Mouse (Mus musculus) forebrain, embryonic 11.5 days (tissue): ENCODE data around the gene Pla2g3. TPM values are rescaled to one million over a fixed set of nuclear protein-coding genes. Genes with fewer than 3 reads are reported as not detected.

ENCODE experiments used
- ATAC-seq: fragments of 200-750 bp; cut with Nextera tagmentation; replicated peaks from 2 replicates; pipeline ENCODE4 v1.8.0; 2017; ENCODE audit warnings: moderate TSS enrichment; ENCODE audit not compliant: low FRiP score
- DNase-seq: peaks from one replicate; pipeline ENCODE4 v3.0.0-alpha.2; 2017; ENCODE audit warnings: low spot score
- H3K27ac ChIP-seq: fragments of 300-500 bp; sonication (generic); 2 replicates; pipeline ENCODE4 v1.5.1; 2014; ENCODE audit warnings: low read depth, low read length
- H3K27me3 ChIP-seq: fragments of 300-500 bp; sonication (generic); 2 replicates; pipeline ENCODE4 v1.6.1; 2014; ENCODE audit warnings: mild to moderate bottlenecking, low read length, mixed read lengths; ENCODE audit not compliant: control insufficient read depth, insufficient read depth
- H3K36me3 ChIP-seq: fragments of 300-500 bp; sonication (generic); 2 replicates; pipeline ENCODE4 v1.6.1; 2014; ENCODE audit warnings: mild to moderate bottlenecking, low read length, moderate library complexity, mixed read lengths; ENCODE audit not compliant: control insufficient read depth, insufficient read depth
- H3K4me1 ChIP-seq: fragments of 300-500 bp; sonication (generic); replicated peaks from 2 replicates; pipeline ENCODE4 v1.6.1; 2014; ENCODE audit warnings: low read length, mixed read lengths; ENCODE audit not compliant: control insufficient read depth, insufficient read depth
- H3K4me2 ChIP-seq: fragments of 300-500 bp; sonication (generic); 2 replicates; pipeline ENCODE4 v1.6.1; 2014; ENCODE audit warnings: low read depth, mild to moderate bottlenecking, low read length, moderate library complexity, mixed read lengths; ENCODE audit not compliant: severe bottlenecking
- H3K4me3 ChIP-seq: fragments of 300-500 bp; sonication (generic); 2 replicates; pipeline ENCODE4 v1.5.1; 2014; ENCODE audit warnings: low read depth, low read length
- H3K9ac ChIP-seq: fragments of 300-500 bp; sonication (generic); 2 replicates; pipeline ENCODE4 v1.6.1; 2014; ENCODE audit warnings: low read length
- H3K9me3 ChIP-seq: fragments of 300-500 bp; sonication (generic); 2 replicates; pipeline ENCODE4 v1.6.1; 2016; ENCODE audit warnings: low read length, mixed read lengths; ENCODE audit not compliant: control insufficient read depth
- WGBS: fragments of 180-500 bp; shearing (Covaris S2); extraction: QIAGEN DNeasy Blood & Tissue Kit; methylation state at CpG from one replicate; pipeline ENCODE4 v1.1.7; 2014; 5-methylcytosine and 5-hydroxymethylcytosine counted together
- polyA plus RNA-seq: library from polyadenylated mRNA; unstranded; fragments of >200 nt; fragmentation: Nextera tagmentation; extraction: Ambion mirVana; gene quantifications from 2 replicates; pipeline ENCODE4 v1.2.1, GENCODE M21; 2014

The Pla2g3 gene
- polyA plus RNA-seq, 1 experiment from 2014 or later: 0.92 TPM

GRCm38 (mm10) chr11:3515216-3515615 lies 27.1 kb downstream of the Pla2g3 start:
- Histone ChIP-seq H3K4me3 (peak overlapping the region; percentile 43), H3K4me2 (peak overlapping the region; percentile 78), H3K9ac (peak overlapping the region; percentile 63), H3K4me1 (peaks cover 6% of the 10 kb centered on the region; the same call in 1 of the 2 replicates), H3K9me3 (no peaks in the 10 kb centered on the region), H3K27me3 (peaks cover 14% of the 10 kb centered on the region), H3K36me3 (no peaks in the 10 kb centered on the region), H3K27ac (no peak overlapping the region)
- 16% methylated on average over 4 of the region's 4 CpGs for WGBS
- DNase-seq: no peak
- ATAC-seq: 0 out of 2 replicates have a peak, but pooled peaks have one; percentile 8

- no peak for DNase-seq
- WGBS: 79% methylated on average over 4 of the region's 4 CpGs
Measured at GRCm38 (mm10) chr11:3515637-3516036, 27.6 kb downstream of the Pla2g3 start.

GRCm38 (mm10) chr11:3516121-3516520 lies 28.0 kb downstream of the Pla2g3 start:
- Histone ChIP-seq H3K9me3 (no peaks in the 10 kb centered on the region), H3K4me1 (peaks cover 6% of the 10 kb centered on the region; the same call in 1 of the 2 replicates), H3K4me3 (no peak overlapping the region), H3K36me3 (no peaks in the 10 kb centered on the region), H3K9ac (no peak overlapping the region), H3K27ac (no peak overlapping the region), H3K4me2 (no peak overlapping the region), H3K27me3 (peaks cover 14% of the 10 kb centered on the region)
- ATAC-seq (no peak), DNase-seq (no peak)
- WGBS: 78% methylated on average over 5 of the region's 5 CpGs

More at GRCm38 (mm10) chr11:3515637-3516036, 27.6 kb downstream of the Pla2g3 start:
- Histone ChIP-seq H3K4me1 (peaks cover 6% of the 10 kb centered on the region; the same call in 1 of the 2 replicates), H3K9me3 (no peaks in the 10 kb centered on the region), H3K4me2 (no peak overlapping the region), H3K4me3 (no peak overlapping the region), H3K27ac (no peak overlapping the region), H3K36me3 (no peaks in the 10 kb centered on the region), H3K9ac (no peak overlapping the region), H3K27me3 (peaks cover 14% of the 10 kb centered on the region)
- ATAC-seq: no peak

GRCm38 (mm10) chr11:3516859-3517845 lies 29.1 kb downstream of the Pla2g3 start:
- peak overlapping the region; percentile 41 for H3K9ac ChIP-seq
- peaks cover 14% of the 10 kb centered on the region for H3K27me3 ChIP-seq
- 2% methylated on average over 50 of the region's 50 CpGs for WGBS
- H3K36me3 ChIP-seq: no peaks in the 10 kb centered on the region
- H3K4me1 ChIP-seq: peaks cover 6% of the 10 kb centered on the region; the same call in 1 of the 2 replicates
- no peak overlapping the region for H3K27ac ChIP-seq
- ATAC-seq (no peak), DNase-seq (peak; percentile 74)
- peak overlapping the region; percentile 30 for H3K4me3 ChIP-seq
- peak overlapping the region; percentile 76 for H3K4me2 ChIP-seq
- H3K9me3 ChIP-seq: no peaks in the 10 kb centered on the region

- Histone ChIP-seq H3K36me3 (no peaks in the 10 kb centered on the region), H3K27ac (no peak overlapping the region), H3K4me1 (peaks cover 6% of the 10 kb centered on the region; the same call in 1 of the 2 replicates), H3K27me3 (peaks cover 14% of the 10 kb centered on the region), H3K9me3 (no peaks in the 10 kb centered on the region), H3K9ac (peak overlapping the region; percentile 41; the same call in 1 of the 2 replicates), H3K4me2 (peak overlapping the region; percentile 76), H3K4me3 (peak overlapping the region; percentile 30; the same call in 1 of the 2 replicates)
- ATAC-seq (no peak), DNase-seq (no peak)
- 59% methylated on average over 13 of the region's 13 CpGs for WGBS
Measured at GRCm38 (mm10) chr11:3517846-3518732, 30.0 kb downstream of the Pla2g3 start.

GRCm38 (mm10) chr11:3519051-3519726 lies 31.1 kb downstream of the Pla2g3 start:
- H3K27me3 ChIP-seq: peaks cover 14% of the 10 kb centered on the region
- 81% methylated on average over 4 of the region's 4 CpGs for WGBS
- no peak overlapping the region for H3K27ac ChIP-seq
- H3K4me3 ChIP-seq: no peak overlapping the region
- H3K36me3 ChIP-seq: no peaks in the 10 kb centered on the region; the same call in 1 of the 2 replicates
- peaks cover 6% of the 10 kb centered on the region; the same call in 1 of the 2 replicates for H3K4me1 ChIP-seq
- DNase-seq: no peak
- no peak overlapping the region for H3K4me2 ChIP-seq
- no peaks in the 10 kb centered on the region for H3K9me3 ChIP-seq
- no peak for ATAC-seq
- H3K9ac ChIP-seq: no peak overlapping the region

- H3K9me3 ChIP-seq: no peaks in the 10 kb centered on the region
- no peak overlapping the region for H3K9ac ChIP-seq
- DNase-seq (no peak), ATAC-seq (no peak)
- no peaks in the 10 kb centered on the region; the same call in 1 of the 2 replicates for H3K36me3 ChIP-seq
- no peak overlapping the region for H3K4me3 ChIP-seq
- no peak overlapping the region for H3K4me2 ChIP-seq
- no peak overlapping the region for H3K27ac ChIP-seq
- H3K4me1 ChIP-seq: 0 out of 2 replicates have a peak, but pooled peaks cover 6% of the 10 kb centered on the region
- 83% methylated on average over 11 of the region's 11 CpGs for WGBS
- H3K27me3 ChIP-seq: peaks cover 14% of the 10 kb centered on the region
Measured at GRCm38 (mm10) chr11:3519756-3520398, 31.8 kb downstream of the Pla2g3 start.
